Mouse (Mus musculus) lung, embryonic 16.5 days (tissue): ENCODE data around the gene Epo. TPM values are rescaled to one million over a fixed set of nuclear protein-coding genes. Genes with fewer than 3 reads are reported as not detected.
A peak's percentile ranks its signal among the peaks of the same experiment; 100 is the strongest.

Experiments used
- ATAC-seq: fragments of 200-750 bp; cut with Nextera tagmentation; 2 replicates; pipeline ENCODE4 v1.8.0; 2017; ENCODE audit warnings: low read depth, mild to moderate bottlenecking, moderate library complexity
- H3K27ac ChIP-seq: fragments of 300-500 bp; sonication (generic); 2 replicates; pipeline ENCODE4 v1.5.1; 2014; ENCODE audit warnings: mild to moderate bottlenecking, control low read depth, low read length
- H3K27me3 ChIP-seq: fragments of 300-500 bp; sonication (generic); 2 replicates; pipeline ENCODE4 v1.6.1; 2014; ENCODE audit warnings: low read depth, low read length, mixed read lengths; ENCODE audit not compliant: control insufficient read depth, insufficient read depth
- H3K36me3 ChIP-seq: fragments of 300-500 bp; sonication (generic); 2 replicates; pipeline ENCODE4 v1.6.1; 2014; ENCODE audit warnings: low read length; ENCODE audit not compliant: control insufficient read depth, insufficient read depth
- H3K4me1 ChIP-seq: fragments of 300-500 bp; sonication (generic); replicated peaks from 2 replicates; pipeline ENCODE4 v1.6.1; 2014; ENCODE audit warnings: low read length, mixed read lengths; ENCODE audit not compliant: control insufficient read depth, insufficient read depth
- H3K4me2 ChIP-seq: fragments of 300-500 bp; sonication (generic); 2 replicates; pipeline ENCODE4 v1.6.1; 2014; ENCODE audit warnings: low read depth, low read length, control low read depth
- H3K4me3 ChIP-seq: fragments of 300-500 bp; sonication (generic); 2 replicates; pipeline ENCODE4 v1.5.1; 2014; ENCODE audit warnings: mild to moderate bottlenecking, low read length, control low read depth
- H3K9ac ChIP-seq: fragments of 300-500 bp; sonication (generic); 2 replicates; pipeline ENCODE4 v1.6.1; 2014; ENCODE audit warnings: low read length, control low read depth
- H3K9me3 ChIP-seq: fragments of 300-500 bp; sonication (generic); 2 replicates; pipeline ENCODE4 v1.6.1; 2016; ENCODE audit warnings: low read length; ENCODE audit not compliant: control insufficient read depth
- WGBS: fragments of 180-500 bp; shearing (Covaris S2); extraction: QIAGEN DNeasy Blood & Tissue Kit; methylation state at CpG from one replicate; pipeline ENCODE4 v1.1.7; 2014; 5-methylcytosine and 5-hydroxymethylcytosine counted together
- polyA plus RNA-seq: library from polyadenylated mRNA; unstranded; fragments of >200 nt; fragmentation: Nextera tagmentation; extraction: Ambion mirVana; gene quantifications from 2 replicates; pipeline ENCODE4 v1.2.1, GENCODE M21; 2015

The Epo gene
- polyA plus RNA-seq, 1 experiment from 2014 or later = 0.98 TPM

GRCm38 (mm10) chr5:137514811-137515210 is 18.2 kb downstream of the Epo start:
- ATAC-seq = no peak
- 82% methylated on average over 3 of the region's 3 CpGs for WGBS
- Histone ChIP-seq H3K9ac (no peak overlapping the region), H3K36me3 (peaks cover 12% of the 10 kb centered on the region; the same call in 1 of the 2 replicates), H3K4me2 (no peak overlapping the region), H3K9me3 (no peaks in the 10 kb centered on the region), H3K27ac (no peak overlapping the region), H3K4me3 (no peak overlapping the region), H3K27me3 (no peaks in the 10 kb centered on the region), H3K4me1 (peaks cover 20% of the 10 kb centered on the region)

- no peak for ATAC-seq
- Histone ChIP-seq H3K9me3 (no peaks in the 10 kb centered on the region), H3K27ac (no peak overlapping the region), H3K27me3 (no peaks in the 10 kb centered on the region), H3K9ac (no peak overlapping the region), H3K36me3 (peaks cover 7% of the 10 kb centered on the region; the same call in 1 of the 2 replicates), H3K4me2 (no peak overlapping the region), H3K4me1 (peaks cover 24% of the 10 kb centered on the region), H3K4me3 (no peak overlapping the region)
- WGBS = 81% methylated on average over 12 of the region's 12 CpGs
These were observed 18.9 kb downstream of the Epo start for GRCm38 (mm10) chr5:137513951-137514721.

DNA sequence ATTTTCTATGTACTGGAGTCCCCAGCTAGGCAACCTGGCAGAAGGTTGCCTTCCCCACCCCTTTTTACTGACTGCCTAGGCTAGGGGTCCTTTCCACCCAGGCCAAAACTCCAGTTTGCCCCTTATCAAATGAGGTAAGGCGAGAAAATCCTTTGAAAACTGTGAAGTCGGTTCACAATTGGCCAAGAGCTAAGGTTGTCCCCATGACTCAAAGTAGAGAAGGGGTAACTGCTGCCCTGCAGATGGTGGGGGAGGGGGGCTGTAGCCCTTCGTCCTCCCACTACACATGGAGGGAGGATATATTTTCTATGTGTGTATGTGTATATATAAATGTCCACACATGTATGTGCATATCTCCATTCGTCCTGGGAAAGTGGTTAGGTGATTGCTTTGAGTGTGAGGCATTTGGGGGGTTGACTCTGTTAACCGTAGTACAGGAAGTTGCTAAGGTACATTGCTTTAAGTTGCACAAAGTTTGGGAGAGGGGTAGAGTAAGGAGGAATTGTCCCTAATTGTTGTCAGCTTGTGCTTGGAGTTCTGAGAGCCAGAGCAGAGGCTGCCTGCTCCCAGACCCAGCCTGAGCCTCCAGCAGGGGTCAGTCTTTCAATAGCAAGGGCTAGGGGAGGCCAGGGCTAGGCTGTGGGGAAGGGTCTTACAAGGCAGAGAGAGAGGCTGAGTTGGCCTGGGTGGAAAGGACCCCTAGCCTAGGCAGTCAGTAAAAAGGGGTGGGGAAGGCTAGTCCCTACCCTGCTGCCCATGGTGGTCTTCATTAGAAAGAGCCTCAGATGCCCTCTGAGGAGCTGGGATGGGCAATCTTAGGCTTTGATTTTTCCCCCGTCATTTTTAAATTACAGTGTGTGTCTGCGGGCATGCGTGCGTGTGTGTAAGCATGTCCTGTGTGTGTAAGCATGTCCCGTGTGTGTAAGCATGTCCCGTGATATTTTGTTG is 19.9 kb downstream of the Epo start:
- Histone ChIP-seq H3K27ac (no peak overlapping the region), H3K4me1 (peaks cover 24% of the 10 kb centered on the region), H3K9me3 (no peaks in the 10 kb centered on the region), H3K4me2 (no peak overlapping the region), H3K4me3 (no peak overlapping the region), H3K9ac (no peak overlapping the region), H3K27me3 (no peaks in the 10 kb centered on the region), H3K36me3 (no peaks in the 10 kb centered on the region)
- 74% methylated on average over 11 of the region's 11 CpGs for WGBS
- ATAC-seq = no peak

DNA sequence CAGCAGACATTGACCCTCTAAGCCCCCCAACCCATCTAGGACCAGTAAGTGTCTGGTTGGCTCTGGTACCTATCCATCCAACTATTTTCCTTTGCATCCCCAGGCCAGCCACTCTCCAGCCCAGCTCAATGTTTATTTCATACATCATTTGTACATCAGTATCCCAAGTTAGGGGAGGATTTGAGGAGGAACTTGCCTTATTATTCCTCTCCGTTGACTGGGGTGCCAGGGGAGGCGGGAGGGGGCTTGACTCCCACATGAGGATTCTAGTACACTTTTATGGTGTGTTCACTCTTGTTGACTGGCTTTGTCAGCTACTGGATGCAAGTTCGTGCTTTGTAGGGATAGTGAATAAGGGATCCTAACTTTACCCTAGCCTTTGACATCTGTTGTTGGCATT is 21.3 kb downstream of the Epo start:
- WGBS = 54% methylated on average over 3 of the region's 3 CpGs
- Histone ChIP-seq H3K9ac (peak overlapping the region; percentile 99; the same call in 1 of the 2 replicates), H3K9me3 (no peaks in the 10 kb centered on the region), H3K27me3 (no peaks in the 10 kb centered on the region), H3K4me1 (peaks cover 24% of the 10 kb centered on the region), H3K27ac (no peak overlapping the region), H3K4me2 (peak overlapping the region; percentile 90), H3K36me3 (no peaks in the 10 kb centered on the region), H3K4me3 (peak overlapping the region; percentile 96)
- no peak for ATAC-seq

DNA sequence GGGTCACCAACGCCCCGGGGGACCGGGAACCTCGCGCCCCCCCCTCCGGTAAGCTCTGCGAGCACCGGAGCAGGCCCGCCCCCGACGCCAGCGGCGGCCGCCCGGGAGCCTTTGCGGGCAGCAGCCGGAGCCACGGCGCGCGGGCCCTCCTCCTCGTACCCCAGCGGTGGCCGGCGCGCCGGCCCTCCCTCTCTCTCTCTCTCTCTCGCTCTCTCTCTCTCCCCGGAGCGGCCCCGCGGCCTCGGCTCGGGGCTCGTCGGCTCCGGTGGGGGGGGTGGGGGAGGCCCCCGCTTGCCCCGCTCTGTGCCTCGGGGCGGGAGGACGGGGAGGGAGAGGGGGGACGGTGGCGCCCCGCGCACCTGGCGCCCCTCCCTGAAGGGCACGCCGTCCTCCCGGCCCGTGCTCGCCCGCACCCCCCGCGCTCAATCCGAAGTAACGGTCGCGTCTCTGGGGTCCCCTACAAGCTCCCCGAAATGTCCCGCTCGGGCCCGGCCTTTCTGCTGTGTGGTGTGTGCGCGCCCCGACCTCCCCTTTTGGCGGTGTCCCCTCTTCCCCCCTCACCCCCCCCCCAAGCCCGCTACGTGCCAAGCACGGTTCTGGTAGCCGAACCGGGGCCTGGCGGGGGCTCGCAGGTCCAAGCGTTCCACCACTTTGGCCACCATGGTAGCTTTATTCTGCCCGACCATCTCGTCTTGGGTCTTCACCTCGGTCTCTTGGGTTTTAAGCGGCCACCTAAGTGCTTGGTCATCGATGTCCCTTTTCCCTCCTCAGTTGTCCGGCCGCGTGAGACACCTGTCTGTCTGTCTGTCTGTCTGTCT is 22.3 kb downstream of the Epo start:
- Histone ChIP-seq H3K36me3 (no peaks in the 10 kb centered on the region), H3K9ac (peak overlapping the region; percentile 99), H3K9me3 (no peaks in the 10 kb centered on the region), H3K27me3 (no peaks in the 10 kb centered on the region), H3K27ac (peak overlapping the region; percentile 79), H3K4me1 (peaks cover 24% of the 10 kb centered on the region), H3K4me3 (peak overlapping the region; percentile 96), H3K4me2 (peak overlapping the region; percentile 90)
- peak; percentile 65 for ATAC-seq
- WGBS = under 1% methylated on average over 32 of the region's 83 CpGs

GRCm38 (mm10) chr5:137510014-137510501 is 23.0 kb downstream of the Epo start:
- Histone ChIP-seq H3K4me1 (peaks cover 24% of the 10 kb centered on the region), H3K27ac (peak overlapping the region; percentile 79), H3K9me3 (no peaks in the 10 kb centered on the region), H3K4me3 (peak overlapping the region; percentile 96), H3K4me2 (peak overlapping the region; percentile 59), H3K36me3 (no peaks in the 10 kb centered on the region), H3K9ac (peak overlapping the region; percentile 99), H3K27me3 (no peaks in the 10 kb centered on the region)
- 2% methylated on average over 26 of the region's 52 CpGs for WGBS
- peak; percentile 89 for ATAC-seq

DNA sequence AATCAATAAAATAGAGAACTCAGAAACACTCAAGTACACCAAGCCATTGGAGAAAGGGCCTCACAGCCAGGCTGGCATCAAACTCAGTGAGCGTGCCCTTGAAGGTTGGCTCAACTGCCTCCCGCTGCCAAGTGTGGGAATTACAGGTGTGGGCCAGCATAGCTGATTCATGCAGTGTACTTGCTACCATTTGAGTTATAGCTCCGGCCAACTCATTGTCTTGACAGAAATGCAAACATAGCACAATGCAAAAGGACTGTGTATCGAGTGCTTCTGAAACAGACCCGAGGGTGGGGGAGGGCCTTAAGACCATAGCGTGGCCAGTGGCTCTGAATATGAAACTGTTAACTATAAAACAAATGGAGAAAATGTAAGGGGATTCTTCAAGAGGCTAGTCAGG is 29.0 kb downstream of the Epo start:
- no peak overlapping the region for H3K4me3 ChIP-seq
- 70% methylated on average over 6 of the region's 6 CpGs for WGBS
- ATAC-seq = no peak
- no peak overlapping the region for H3K27ac ChIP-seq
- no peaks in the 10 kb centered on the region for H3K9me3 ChIP-seq
- no peak overlapping the region for H3K9ac ChIP-seq
- H3K27me3 ChIP-seq = no peaks in the 10 kb centered on the region
- no peak overlapping the region for H3K4me2 ChIP-seq
- H3K4me1 ChIP-seq = peaks cover 11% of the 10 kb centered on the region
- H3K36me3 ChIP-seq = no peaks in the 10 kb centered on the region

GRCm38 (mm10) chr5:137502667-137503110 is 30.4 kb downstream of the Epo start:
- Histone ChIP-seq H3K36me3 (no peaks in the 10 kb centered on the region), H3K4me1 (peaks cover 11% of the 10 kb centered on the region), H3K9me3 (no peaks in the 10 kb centered on the region), H3K4me3 (peak overlapping the region; percentile 65), H3K4me2 (peak overlapping the region; percentile 74), H3K9ac (peak overlapping the region; percentile 74), H3K27me3 (no peaks in the 10 kb centered on the region), H3K27ac (peak overlapping the region; percentile 96)
- peak; percentile 91 for ATAC-seq
- WGBS = under 1% methylated on average over 30 of the region's 30 CpGs
